Mouse (Mus musculus) left cerebral cortex, adult 18-20 months (tissue): ENCODE results near the gene Atp8a2. TPM values are rescaled to one million over a fixed set of nuclear protein-coding genes. Genes with fewer than 3 reads are reported as not detected.

ENCODE experiments used
- DNase-seq, 2 experiments: peaks; one replicate each; pipeline ENCODE4 v3.0.0; 2021 to 2022; ENCODE audit warnings: low spot score in 2 of 2, mixed read lengths in 1 of 2
- total RNA-seq, 2 experiments: library from RNA; stranded (reverse); gene quantifications; 2 replicates each; pipeline ENCODE4 v1.2.3; 2021

The Atp8a2 gene
- total RNA-seq, 2 experiments from 2014 or later = 63.7 to 65.5 TPM

DNA sequence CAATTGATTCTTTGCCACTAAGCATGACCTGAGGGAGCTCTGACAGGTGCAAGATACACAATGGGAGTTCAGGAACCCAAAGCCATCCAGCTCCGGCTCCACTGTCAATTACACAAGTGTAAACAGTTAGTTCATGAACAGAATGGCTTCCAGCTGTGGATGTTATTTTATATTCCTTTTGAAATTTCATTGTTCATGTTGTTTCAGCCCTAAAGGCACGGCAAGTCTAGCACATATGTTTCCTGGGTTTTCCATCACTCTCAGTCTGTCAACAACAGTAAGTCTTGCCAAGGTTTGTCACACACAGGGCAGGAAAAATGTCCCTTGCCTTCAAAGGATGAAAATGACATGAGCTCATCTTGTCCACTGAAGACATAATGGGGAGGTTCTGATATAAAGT, 166.3 kb downstream of the Atp8a2 start:
- DNase-seq = no peak

DNA sequence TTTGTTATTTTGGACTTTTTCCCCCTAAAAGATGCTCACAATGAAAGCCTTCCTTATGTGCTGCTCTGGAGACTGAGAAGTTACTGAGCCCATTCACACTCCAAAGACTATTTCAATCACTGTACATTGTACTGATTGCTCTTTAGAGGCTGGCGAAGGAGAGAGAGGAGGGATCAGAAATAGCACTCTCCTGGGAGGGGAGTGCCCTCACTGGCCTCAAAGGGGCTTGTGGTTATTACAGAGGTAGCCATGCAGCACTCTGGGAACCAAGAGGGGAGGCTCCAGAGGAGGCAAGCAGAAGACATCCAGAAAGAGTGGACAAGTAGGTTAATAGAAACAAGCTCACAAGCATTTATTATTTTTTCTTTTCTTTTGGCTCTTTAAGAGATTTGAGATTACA, 169.8 kb downstream of the Atp8a2 start:
- DNase-seq = no peak

DNA sequence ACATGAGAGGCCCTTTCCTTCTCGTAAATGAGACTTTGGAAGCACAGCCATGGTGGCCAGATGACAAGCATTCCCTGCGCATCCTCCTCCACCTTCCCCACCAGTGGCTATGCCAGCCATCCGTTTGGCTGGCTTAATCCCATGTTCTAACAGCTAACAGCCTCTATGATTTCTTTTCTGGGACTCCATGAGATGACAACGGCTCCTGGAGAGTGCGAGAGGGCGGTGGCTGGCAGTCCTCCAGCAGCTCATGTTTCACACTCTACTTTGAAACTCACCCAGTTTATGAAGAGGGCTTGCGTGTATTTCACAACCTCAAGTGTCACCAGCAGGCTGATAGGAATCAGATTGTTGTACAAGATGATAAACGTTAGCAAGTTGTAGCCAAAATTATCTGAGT, 170.3 kb downstream of the Atp8a2 start:
- peak; percentile 85 for DNase-seq

DNA sequence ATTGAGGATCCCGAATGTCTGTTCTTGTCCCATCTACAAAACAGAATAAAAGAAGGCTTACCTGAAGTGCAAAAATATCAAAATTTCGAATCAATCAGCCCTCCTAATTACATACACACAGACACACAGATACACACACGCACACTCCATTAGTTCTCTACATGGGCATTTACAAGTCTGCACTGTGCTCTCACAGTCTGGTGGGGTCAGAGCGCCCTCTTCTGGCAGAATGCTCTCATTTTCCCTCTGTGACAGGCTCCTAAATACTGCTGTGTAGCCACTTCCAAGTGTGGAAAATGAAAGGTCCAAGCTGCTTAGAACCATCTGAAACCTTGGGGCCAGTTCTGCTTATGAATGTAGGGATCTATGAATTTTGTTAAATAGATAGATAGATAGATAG, 181.1 kb downstream of the Atp8a2 start:
- DNase-seq = peak; percentile 82 to 88

DNA sequence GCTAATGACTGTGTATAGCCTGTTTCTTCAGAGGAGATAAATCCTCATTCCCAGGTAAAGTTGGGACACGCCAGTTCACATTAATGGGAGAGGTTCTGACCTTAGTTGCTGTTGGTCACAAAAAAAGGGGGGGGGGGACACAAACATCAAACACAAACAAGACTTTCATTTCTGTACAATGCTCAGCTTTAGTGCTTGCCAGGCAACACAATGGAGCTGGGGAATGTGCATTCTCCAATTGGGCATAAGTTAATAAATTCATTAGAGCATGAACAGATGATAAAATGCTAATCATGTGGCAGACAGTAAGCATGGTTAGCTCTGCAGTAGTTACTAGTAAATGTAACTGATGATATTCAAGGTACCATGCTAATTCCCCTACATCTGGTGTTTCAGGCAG, 195.2 kb downstream of the Atp8a2 start:
- no peak for DNase-seq

DNA sequence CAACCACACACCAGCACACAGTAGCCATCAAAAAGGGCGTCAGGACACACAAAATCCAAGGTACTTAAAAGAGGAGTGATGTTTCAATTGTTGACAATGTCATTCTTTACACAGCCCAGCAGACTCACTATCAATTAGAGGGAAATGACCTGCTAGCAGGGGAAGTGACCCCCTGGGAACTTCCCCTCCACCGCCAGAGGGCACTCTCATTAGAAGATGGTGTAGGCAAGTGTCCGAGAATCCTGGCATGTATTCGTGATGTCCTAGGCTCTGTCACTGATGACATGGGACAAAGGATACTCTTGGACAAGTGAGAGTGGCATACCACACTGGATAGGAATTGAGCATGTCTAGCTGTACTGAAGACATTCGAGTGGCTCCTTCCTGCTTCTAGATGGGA, 208.1 kb downstream of the Atp8a2 start:
- DNase-seq = no peak

DNA sequence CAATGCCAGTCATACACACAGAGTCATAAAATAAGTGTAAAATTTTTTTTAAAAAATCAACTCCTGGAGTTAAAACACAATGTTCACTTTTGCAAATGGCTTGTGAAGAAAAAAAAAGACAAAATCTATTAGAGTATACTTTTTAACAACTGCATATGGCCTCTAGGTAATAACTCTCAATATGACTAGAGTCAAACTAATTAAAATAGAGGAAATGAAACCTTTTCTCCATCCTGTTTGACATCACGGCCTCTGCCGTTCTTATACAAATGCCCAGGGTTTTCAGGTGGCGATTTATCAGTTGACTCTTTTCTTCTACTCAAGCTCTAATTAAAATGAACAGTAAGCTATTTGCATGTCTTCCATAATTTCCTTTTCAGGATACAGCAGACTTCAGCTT, 209.0 kb downstream of the Atp8a2 start:
- no peak for DNase-seq

DNA sequence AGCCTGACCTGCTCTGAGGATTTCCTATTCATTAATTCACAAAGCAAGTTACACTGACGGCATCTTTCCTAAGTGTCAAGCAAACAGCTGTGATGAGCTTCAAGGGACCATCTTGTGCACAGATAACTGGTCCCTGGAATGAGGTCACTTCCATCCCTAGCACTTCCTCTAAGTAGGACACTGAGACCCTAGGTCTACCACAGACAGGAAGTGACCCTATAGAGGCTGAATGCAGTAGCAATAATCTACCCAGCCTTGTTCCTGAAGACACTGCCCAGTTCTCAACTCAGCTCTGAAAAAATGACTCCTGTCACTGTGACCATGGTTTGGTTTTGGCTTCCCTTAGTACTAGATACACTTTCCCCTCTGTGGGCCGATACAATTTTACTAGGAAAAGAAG, 219.0 kb downstream of the Atp8a2 start:
- DNase-seq = no peak

DNA sequence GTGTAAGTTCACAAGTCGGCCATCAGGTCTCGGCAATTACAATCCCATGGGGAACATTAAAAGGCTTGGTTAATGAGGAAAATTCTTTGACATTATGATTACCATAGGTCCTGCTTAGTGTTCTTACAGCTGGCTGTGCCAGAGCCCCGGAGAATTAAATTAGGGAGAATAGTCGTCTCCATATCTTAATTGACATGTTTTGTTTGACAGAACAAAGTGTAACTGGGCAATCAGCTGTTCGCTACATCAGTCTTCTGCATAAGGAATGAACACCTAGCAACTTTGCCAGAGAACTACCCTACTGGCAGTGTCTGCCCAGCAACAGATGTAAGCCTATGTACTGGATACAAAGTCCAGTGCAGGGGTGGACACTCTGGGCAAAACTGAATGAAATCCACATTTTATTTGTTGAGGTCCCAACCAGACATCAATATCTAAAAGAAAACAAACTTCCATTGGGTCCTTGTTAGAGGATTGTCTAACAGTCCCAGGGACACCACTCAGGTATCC, 225.7 kb downstream of the Atp8a2 start:
- no peak for DNase-seq

DNA sequence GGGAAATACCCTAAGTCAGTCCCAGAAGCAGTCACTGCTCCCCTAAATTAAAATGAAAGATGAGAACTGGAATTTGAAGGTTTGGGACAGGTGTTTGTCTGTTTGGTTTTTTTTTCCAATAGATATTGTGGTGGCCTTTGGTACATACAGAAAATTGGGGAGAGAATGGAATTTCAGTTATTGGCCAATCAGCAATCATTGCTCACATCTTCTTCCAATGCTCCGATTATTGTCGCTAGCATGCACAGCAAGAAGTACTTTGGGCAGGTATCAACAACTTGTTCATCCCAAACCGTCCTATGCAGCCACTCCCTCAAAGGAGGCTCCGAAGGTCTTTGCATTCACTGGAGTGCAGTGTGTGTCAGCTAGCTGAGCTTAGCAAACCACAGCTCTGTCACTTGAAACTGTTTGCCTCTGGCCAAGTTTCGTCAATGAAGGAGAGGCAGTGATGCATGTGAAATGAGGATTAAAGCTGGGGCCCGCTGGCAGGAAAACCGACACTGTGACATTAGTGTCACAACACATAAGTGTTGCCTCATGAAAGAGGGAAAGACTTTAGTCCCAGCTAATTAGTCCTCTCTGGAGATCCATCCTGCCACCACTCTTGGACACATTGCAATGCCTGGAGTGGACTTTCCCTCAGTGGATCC, 227.4 kb downstream of the Atp8a2 start:
- DNase-seq = no peak

DNA sequence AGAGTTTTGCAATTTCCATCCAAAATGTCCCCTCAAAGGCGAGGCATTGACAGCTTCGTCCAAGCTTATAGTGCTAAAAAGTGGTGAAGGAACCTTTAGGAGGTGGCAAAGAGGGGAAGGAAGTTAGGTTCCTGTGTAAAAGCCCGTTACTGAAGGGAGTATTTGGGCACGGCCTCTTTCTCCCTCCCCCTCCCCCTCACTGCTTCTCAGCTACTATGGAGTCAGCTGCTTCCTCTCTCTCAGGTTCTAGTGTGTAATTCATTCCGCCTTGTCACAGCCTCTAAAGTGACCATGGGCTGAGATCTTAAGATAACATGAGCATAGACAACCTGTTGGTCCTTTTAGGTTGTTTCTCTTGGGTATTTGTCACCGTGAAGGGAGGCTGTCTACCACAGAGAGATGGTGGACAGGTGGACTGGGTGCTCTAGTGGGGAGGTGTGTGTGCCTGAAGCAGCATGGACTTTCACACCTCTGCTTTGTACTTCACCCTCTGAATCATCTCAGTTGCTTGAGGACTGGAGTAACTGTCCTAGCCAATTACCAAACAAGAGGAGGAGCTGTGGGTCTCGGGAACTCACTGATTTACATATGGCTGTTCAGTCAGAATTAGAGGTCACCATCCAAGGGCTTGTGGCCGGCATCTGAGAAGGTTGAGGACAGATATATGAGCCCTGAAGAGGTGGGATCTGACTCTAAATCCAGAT, 229.0 kb downstream of the Atp8a2 start:
- no peak for DNase-seq

DNA sequence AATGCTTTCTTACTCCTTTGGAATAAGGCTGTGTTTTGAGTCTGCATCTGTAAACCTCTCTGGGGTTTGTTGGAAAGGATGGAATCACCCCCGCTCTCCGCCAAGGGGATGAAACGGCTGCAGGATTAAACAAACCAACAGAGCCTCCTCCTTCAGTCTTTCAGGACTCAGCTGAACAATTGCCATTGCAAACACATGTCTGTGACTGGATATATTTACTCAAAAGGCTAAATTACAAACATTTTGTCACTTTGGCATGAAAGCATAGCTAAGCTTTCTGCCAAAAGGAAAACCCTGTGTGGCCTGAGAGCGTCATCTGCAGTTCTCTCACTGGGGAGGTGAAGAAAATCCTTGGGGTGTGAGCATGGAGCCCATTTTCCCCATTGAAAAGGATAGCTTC, 230.0 kb downstream of the Atp8a2 start:
- no peak for DNase-seq

DNA sequence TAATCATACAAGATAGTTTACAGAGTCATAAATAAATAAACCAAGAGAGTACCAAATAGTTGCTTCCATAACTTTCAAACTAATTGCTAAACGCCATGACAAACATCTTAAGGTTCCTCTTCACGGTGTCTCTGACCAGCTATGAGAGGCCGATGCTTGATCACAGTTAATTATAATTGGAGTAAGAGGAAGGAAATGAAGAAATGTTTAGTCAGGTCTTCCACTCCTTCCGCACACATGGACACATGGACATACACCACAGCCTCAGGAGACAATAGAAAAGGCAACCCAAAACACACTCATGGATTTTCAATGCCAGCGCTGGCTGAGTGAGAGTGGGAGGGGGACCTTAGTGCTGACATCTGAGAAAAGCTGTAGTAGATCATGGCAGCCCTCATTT, 232.4 kb downstream of the Atp8a2 start:
- no peak for DNase-seq

DNA sequence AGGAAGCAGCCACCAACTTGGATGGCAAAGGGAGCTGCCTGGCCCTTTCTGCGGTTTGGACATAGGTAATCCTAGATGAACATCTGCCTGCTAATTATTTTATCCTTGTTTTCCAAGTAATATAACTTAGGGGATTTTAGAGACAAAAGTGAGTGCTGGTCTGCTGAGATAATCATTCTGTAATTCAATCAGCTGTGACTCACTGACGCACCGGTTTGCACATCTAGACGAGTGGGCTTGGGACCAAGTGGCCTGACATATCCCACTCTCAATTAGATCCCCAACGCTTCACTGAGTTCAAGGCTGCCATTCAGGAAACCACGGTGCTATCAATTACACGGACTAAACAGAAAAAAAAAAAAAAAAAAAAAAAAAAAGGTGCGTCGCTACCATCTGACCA, 236.0 kb downstream of the Atp8a2 start:
- no peak for DNase-seq

DNA sequence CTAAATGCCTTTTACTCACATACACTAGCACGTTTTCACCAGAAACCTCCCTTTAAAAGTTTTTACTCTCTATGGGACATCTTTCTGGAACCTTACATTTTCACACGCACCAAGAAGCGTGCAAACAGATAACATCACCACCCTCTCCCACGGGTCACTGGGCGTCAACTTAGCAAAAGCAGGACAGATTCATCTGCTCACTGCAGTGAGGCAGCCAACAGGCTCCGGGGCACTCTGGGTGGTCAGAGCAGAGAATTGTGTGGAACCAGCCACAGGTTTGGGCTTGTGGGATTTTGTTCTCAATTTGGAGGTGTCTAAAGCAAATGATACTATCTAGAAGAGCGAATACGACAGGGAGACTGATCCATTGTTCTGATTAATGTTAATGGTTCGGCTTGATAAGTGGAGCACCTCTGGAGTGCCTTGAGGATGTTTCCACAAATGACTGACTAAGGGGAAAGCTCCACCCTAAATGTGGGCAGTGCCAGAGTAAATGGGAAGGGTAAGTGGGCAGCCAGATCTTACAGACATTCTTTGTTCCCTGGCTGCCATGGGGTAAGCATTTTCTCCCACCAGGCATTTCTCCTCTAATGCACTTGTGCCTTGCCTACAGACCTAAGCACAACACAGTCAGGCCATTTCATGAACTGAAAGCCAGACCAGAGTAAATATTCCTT, 236.6 kb downstream of the Atp8a2 start:
- DNase-seq = no peak

DNA sequence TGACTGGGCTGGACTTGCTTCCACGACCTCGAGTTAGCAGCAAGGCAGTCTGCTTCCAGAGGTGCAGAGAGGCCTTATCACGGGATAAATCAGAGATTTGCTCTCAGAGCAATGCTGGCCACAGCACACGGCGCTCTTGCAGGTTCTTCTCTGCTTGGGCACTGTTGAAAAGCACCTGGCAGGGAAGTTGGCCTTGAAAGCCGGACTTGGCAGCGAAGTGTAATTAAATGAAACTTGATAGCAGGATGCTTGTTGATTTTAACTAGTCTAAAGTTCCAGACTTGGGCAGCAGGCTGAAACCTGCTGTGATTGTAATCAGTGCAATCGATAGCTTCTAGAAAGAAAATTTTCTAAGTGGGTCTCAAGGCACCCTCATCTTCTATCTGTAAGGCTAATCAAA, 237.3 kb downstream of the Atp8a2 start:
- no peak for DNase-seq

DNA sequence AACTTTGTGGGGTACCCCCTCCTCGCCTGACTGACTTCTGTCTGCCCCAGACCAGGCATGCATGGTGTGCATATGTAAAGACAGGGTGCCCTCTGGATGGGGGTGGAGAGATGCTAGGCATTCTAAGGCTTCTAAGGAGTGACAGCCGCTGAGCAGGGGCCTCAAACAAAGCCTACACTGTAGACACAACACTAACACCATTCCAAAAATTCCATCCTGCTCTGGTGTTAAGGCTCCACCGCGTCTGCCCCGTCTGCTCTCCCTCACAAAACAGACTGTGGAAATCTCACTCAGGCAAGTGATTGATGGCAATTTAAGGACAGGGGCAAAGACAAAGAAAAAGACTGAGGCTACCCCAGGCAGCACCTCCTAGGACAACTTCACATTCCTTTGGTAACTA, 247.0 kb downstream of the Atp8a2 start:
- no peak for DNase-seq

DNA sequence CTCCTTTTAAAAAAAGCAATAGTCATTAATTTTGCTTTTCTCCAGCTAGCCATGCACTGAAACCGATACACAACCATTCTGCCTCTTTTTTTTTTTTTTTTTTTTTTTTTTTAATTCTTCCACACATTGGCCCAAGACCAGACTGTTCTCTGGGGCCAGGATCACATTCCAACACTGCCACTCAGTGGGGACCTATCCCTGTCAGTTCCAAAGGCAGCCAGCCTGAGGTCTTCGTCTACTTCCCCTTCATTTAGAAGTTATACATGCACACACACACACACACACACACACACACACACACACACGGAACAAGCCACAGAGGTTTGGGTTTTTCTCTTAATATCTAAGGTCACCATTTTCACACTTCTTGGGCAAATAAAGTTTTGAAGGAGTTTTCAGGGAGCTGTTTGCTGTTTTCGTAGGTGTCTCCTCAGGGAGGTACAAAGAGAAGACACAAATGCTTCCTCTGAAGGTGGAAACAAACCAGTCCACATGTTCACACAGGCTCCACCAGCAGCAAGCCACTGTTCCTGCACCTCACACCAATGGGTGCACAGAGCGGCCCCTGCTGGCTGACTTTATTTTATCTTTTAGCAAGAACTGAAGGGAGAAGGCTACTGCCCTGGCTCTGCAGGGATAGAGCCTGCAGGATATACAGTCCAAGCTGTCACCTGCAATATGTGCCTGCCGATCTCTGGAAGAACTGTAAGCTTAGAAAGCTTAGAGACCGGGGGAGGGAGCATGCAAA, 253.9 kb downstream of the Atp8a2 start:
- peak; percentile 91 to 93 for DNase-seq

DNA sequence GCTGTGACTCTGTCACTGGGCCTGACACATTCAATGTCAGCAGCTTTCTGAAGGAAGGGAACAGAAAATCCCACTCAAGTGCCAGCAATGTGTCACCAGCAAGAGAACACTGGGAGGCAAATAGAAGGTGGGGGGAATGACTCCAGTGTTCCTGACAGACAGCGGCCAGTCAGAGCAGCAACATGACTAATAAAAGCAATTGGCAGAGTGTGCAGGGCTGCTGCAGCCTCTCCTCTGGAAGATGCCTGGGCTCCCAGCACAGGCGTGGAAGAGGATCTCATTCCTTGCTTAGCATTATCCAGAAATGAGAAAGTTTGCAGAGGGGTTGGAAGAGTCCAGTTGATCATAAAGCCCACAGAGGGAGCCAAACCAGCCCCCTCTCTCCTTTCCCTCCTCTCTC, 254.8 kb downstream of the Atp8a2 start:
- no peak for DNase-seq

DNA sequence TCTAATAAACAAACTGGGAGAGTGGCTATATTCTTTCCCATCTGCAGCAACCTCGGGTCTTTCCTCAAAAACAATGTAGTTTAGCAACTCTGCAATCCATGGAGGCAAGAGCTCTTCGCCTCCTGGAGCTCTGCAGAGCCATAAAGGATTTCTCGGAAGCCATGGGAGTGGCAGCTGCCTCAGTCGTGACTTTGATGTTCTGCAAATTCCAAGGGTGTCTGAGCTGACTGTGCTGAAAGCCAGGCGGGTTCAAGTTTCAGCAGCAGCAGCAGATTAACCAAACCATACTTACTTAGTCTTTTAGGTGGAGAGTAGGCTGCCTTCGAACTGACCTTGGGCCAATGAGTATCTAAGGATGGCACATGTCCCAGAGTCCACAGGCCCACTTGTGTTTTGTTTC, 264.6 kb downstream of the Atp8a2 start:
- no peak for DNase-seq

DNA sequence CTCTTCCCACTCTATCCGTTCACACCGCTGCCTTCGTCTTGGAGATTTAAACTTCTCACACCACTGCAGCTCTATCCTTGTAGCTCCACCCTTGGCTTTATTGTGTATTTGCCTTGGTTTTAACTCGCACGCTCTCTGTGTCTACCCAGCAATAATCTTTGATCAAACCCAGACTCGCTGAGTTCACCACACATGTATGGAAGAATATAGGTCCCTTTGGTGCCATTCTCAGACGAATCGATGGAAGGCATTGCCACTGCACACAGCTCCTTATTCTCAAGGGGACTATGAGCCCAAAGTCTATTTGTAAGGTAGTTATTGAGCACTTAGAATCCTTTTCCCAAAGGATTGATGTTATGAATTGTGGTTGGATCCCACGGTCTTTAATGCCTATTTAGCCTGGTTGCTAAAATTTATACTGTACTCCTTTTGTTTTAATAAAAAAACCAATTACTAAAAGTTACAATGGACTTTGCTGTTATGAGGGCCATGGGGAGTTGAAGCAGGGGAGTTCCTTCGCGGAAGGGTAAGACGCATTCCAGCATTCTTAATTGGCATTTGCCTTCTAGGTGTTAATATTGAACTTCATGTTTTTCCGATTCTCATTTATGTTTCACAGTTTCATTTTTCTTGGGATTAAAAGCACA, 265.4 kb downstream of the Atp8a2 start:
- no peak for DNase-seq
